Mouse (Mus musculus): ENCODE results near the gene Vmn2r3. TPM values are rescaled to one million over a fixed set of nuclear protein-coding genes. Genes with fewer than 3 reads are reported as not detected.
"Not testable (repeated sequence)": the region's sequence is repeated elsewhere in the genome, so short reads cannot be mapped to it uniquely, and the experiment has no call there.

Gene Vmn2r3
- polyA plus RNA-seq (2016; fragmentation: Nextera tagmentation; extraction: Ambion mirVana) = not detected in 2 replicates

- Histone ChIP-seq H3K36me3 (no peaks in the 10 kb centered on the region), H3K9me3 (no peaks in the 10 kb centered on the region), H3K4me1 (no peaks in the 10 kb centered on the region), H3K9ac (no peak within 1 kb of the TSS), H3K27ac (no peak within 1 kb of the TSS), H3K4me2 (replicated peaks) (no peak within 1 kb of the TSS), H3K4me3 (no peak within 1 kb of the TSS), H3K27me3 (replicated peaks) (no peaks in the 10 kb centered on the region)
- WGBS = 74% methylated on average over 1 of the region's 1 CpGs
- no peak for ATAC-seq (ENCODE audit: low FRiP score, low read depth)
Observed at GRCm38 (mm10) chr3:64289609-64290008, at the start of gene Vmn2r3. Gene Vmn2r3 (minus strand): TSS chr3:64289709.

- H3K27me3 ChIP-seq (replicated peaks) = no peaks in the 10 kb centered on the region
- no peaks in the 10 kb centered on the region for H3K36me3 ChIP-seq
- no peak overlapping the region for H3K4me3 ChIP-seq
- 68% methylated on average over 1 of the region's 1 CpGs for WGBS
- no peak overlapping the region for H3K27ac ChIP-seq
- no peak overlapping the region for H3K9ac ChIP-seq
- H3K4me2 ChIP-seq (replicated peaks) = no peak overlapping the region
- H3K4me1 ChIP-seq = no peaks in the 10 kb centered on the region
- no peaks in the 10 kb centered on the region for H3K9me3 ChIP-seq
- no peak for ATAC-seq (ENCODE audit: low FRiP score, low read depth)
Observed at GRCm38 (mm10) chr3:64332548-64332947, 43.0 kb upstream of the Vmn2r3 start.

- Histone ChIP-seq H3K4me2 (replicated peaks) (no peak overlapping the region), H3K36me3 (no peaks in the 10 kb centered on the region), H3K27me3 (replicated peaks) (no peaks in the 10 kb centered on the region), H3K4me1 (no peaks in the 10 kb centered on the region), H3K9me3 (no peaks in the 10 kb centered on the region), H3K4me3 (no peak overlapping the region), H3K9ac (no peak overlapping the region), H3K27ac (no peak overlapping the region)
- WGBS = 66% methylated on average over 2 of the region's 2 CpGs
- ATAC-seq (ENCODE audit: low FRiP score, low read depth) = no peak
Observed at GRCm38 (mm10) chr3:64321824-64322223, 32.3 kb upstream of the Vmn2r3 start.

- no peak for ATAC-seq (ENCODE audit: low FRiP score, low read depth)
- no peak overlapping the region for H3K4me3 ChIP-seq
- no peak overlapping the region for H3K9ac ChIP-seq
- no peak overlapping the region for H3K4me2 ChIP-seq (replicated peaks)
- no peaks in the 10 kb centered on the region for H3K4me1 ChIP-seq
- H3K27me3 ChIP-seq (replicated peaks) = no peaks in the 10 kb centered on the region
- no peak overlapping the region for H3K27ac ChIP-seq
- no peaks in the 10 kb centered on the region for H3K36me3 ChIP-seq
- no peaks in the 10 kb centered on the region for H3K9me3 ChIP-seq
Observed at GRCm38 (mm10) chr3:64306799-64307198, 17.3 kb upstream of the Vmn2r3 start.

DNA sequence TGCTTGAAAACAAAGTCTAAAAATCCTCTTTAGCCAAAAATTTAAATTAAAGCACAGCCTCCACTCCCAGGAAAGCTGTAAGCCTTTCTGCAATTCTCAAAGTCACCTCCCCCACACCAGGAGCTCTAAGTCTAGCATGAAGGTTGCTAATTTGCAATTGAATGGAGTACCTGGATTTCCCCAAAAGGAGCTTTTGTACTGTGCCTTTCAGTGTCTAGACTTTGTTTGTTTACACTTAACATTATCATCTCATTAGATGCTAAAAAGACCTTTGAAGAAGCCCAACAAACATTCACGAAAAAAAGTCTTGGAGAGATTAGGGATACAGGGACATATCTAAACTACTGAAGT lies 23.8 kb downstream of the Vmn2r3 start:
- no peak overlapping the region for H3K27ac ChIP-seq
- H3K27me3 ChIP-seq (replicated peaks) = no peaks in the 10 kb centered on the region
- H3K9me3 ChIP-seq = no peaks in the 10 kb centered on the region
- no peaks in the 10 kb centered on the region for H3K36me3 ChIP-seq
- H3K4me2 ChIP-seq (replicated peaks) = no peak overlapping the region
- no peak overlapping the region for H3K9ac ChIP-seq
- 10% methylated on average over 1 of the region's 1 CpGs for WGBS
- H3K4me3 ChIP-seq = no peak overlapping the region
- ATAC-seq (ENCODE audit: low FRiP score, low read depth) = no peak
- H3K4me1 ChIP-seq = no peaks in the 10 kb centered on the region

DNA sequence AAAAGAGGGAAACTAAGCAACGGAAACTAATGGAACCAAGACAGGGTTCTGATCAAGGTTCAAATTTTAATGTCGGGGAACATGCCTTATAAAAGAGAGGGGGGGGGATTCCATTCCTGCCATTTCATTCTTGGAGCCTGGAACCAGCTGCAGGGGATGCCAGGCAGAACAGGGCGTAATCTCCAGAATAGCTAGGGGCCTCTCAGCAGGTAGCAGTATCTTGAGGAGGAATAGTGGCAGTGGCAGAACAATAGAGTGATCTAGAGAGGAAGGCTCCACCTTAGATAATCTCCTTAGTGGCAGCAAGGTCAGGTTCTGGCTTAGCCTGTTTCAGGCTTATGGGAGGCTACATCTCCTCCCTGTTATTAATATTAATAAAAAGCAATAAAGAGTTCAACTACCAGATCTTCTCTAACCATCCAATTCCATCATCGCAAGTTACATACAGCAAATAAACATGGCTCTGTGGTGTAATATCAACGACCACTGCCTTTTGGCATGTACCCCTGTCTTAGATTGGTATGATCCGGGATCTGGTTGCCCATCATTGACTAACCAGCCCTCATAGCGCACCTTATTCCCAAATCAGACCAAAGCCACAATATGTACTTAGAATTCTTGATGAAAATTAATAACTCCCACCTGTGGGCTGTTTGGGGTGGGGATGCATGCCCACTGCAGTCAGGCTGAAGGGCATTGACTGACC lies 24.3 kb downstream of the Vmn2r3 start:
- not testable (repeated sequence) for H3K4me3 ChIP-seq; H3K27me3 ChIP-seq (replicated peaks); H3K9ac ChIP-seq; H3K4me2 ChIP-seq (replicated peaks); H3K27ac ChIP-seq; H3K9me3 ChIP-seq; H3K36me3 ChIP-seq; H3K4me1 ChIP-seq; ATAC-seq (ENCODE audit: low FRiP score, low read depth)
- 32% methylated on average over 7 of the region's 7 CpGs for WGBS

GRCm38 (mm10) chr3:64259582-64259981 lies 29.9 kb downstream of the Vmn2r3 start:
- WGBS = 87% methylated on average over 3 of the region's 3 CpGs
- Histone ChIP-seq H3K27me3 (replicated peaks) (no peaks in the 10 kb centered on the region), H3K9me3 (no peaks in the 10 kb centered on the region), H3K4me1 (no peaks in the 10 kb centered on the region), H3K36me3 (no peaks in the 10 kb centered on the region), H3K9ac (no peak overlapping the region), H3K27ac (no peak overlapping the region), H3K4me3 (no peak overlapping the region), H3K4me2 (replicated peaks) (no peak overlapping the region)
- ATAC-seq (ENCODE audit: low FRiP score, low read depth) = no peak

- no peak for ATAC-seq (ENCODE audit: low FRiP score, low read depth)
- no peaks in the 10 kb centered on the region for H3K36me3 ChIP-seq
- H3K4me1 ChIP-seq = no peaks in the 10 kb centered on the region
- H3K27ac ChIP-seq = no peak overlapping the region
- no peak overlapping the region for H3K4me3 ChIP-seq
- no peak overlapping the region for H3K4me2 ChIP-seq (replicated peaks)
- no peaks in the 10 kb centered on the region for H3K9me3 ChIP-seq
- 90% methylated on average over 5 of the region's 5 CpGs for WGBS
- no peak overlapping the region for H3K9ac ChIP-seq
- H3K27me3 ChIP-seq (replicated peaks) = no peaks in the 10 kb centered on the region
Observed at GRCm38 (mm10) chr3:64251646-64252045, 37.9 kb downstream of the Vmn2r3 start.

GRCm38 (mm10) chr3:64250461-64250860 lies 39.0 kb downstream of the Vmn2r3 start:
- not testable (repeated sequence) for H3K4me1 ChIP-seq; H3K9me3 ChIP-seq; H3K27me3 ChIP-seq (replicated peaks); H3K9ac ChIP-seq; ATAC-seq (ENCODE audit: low FRiP score, low read depth); H3K27ac ChIP-seq; H3K4me3 ChIP-seq; H3K36me3 ChIP-seq; H3K4me2 ChIP-seq (replicated peaks)
- 87% methylated on average over 6 of the region's 6 CpGs for WGBS

DNA sequence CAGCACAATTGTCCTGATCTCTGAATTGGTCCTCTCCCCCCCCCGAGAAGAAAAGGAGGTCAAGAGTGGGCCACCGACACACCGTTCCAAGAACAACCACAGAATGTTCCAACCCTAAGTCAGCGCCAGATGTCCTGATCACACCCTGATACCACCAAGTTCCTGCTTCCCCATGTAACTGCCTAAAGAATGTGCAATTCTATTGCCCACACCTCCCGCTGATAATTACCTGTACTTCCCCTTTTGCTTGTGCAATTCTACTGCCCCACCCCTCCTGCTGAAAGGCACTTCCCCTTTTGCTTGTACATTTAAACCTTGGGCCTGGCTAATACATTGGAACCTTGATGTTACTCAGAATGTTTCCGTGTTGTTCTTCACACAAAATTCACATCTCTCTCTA lies 54.0 kb downstream of the Vmn2r3 start:
- not testable (repeated sequence) for H3K4me2 ChIP-seq (replicated peaks); H3K27me3 ChIP-seq (replicated peaks); H3K27ac ChIP-seq; H3K9me3 ChIP-seq; H3K9ac ChIP-seq; ATAC-seq (ENCODE audit: low FRiP score, low read depth); H3K4me3 ChIP-seq; H3K4me1 ChIP-seq; H3K36me3 ChIP-seq
- WGBS = 92% methylated on average over 6 of the region's 6 CpGs

- WGBS = 81% methylated on average over 10 of the region's 12 CpGs
Observed at GRCm38 (mm10) chr3:64233655-64234054, 55.9 kb downstream of the Vmn2r3 start.

GRCm38 (mm10) chr3:64227243-64227642 lies 62.3 kb downstream of the Vmn2r3 start:
- H3K9ac ChIP-seq = no peak overlapping the region
- no peaks in the 10 kb centered on the region for H3K36me3 ChIP-seq
- ATAC-seq (ENCODE audit: low FRiP score, low read depth) = no peak
- WGBS = 57% methylated on average over 2 of the region's 2 CpGs
- H3K27ac ChIP-seq = no peak overlapping the region
- no peaks in the 10 kb centered on the region for H3K27me3 ChIP-seq (replicated peaks)
- H3K4me2 ChIP-seq (replicated peaks) = no peak overlapping the region
- H3K9me3 ChIP-seq = no peaks in the 10 kb centered on the region
- no peaks in the 10 kb centered on the region for H3K4me1 ChIP-seq
- no peak overlapping the region for H3K4me3 ChIP-seq

More at GRCm38 (mm10) chr3:64233655-64234054, 55.9 kb downstream of the Vmn2r3 start:
- not testable (repeated sequence) for H3K9ac ChIP-seq; H3K27me3 ChIP-seq (replicated peaks); H3K4me3 ChIP-seq; H3K4me1 ChIP-seq; H3K4me2 ChIP-seq (replicated peaks); H3K36me3 ChIP-seq; ATAC-seq (ENCODE audit: low FRiP score, low read depth); H3K9me3 ChIP-seq; H3K27ac ChIP-seq
